Mouse (Mus musculus): ENCODE results near the gene Cldn22. TPM values are rescaled to one million over a fixed set of nuclear protein-coding genes. Genes with fewer than 3 reads are reported as not detected.
"Not testable (repeated sequence)": the region's sequence is repeated elsewhere in the genome, so short reads cannot be mapped to it uniquely, and the experiment has no call there.

The Cldn22 gene
- total RNA-seq (2021) = 1 to 10 TPM; 3.8 to 4.2 TPM

- no peak for DNase-seq (ENCODE audit: extremely low spot score in 1 of 2, low spot score in 1 of 2)
These were observed at the start of gene Cldn22 for GRCm38 (mm10) chr8:47824182-47824581. Gene Cldn22, plus strand, starts transcription at chr8:47824482.

GRCm38 (mm10) chr8:47777415-47777814 is 46.9 kb upstream of the Cldn22 start:
- DNase-seq (ENCODE audit: extremely low spot score in 1 of 2, low spot score in 1 of 2) = no peak

- no peak for DNase-seq (ENCODE audit: extremely low spot score in 1 of 2, low spot score in 1 of 2)
These were observed 44.7 kb upstream of the Cldn22 start for GRCm38 (mm10) chr8:47779589-47779988.

GRCm38 (mm10) chr8:47781881-47782280 is 42.4 kb upstream of the Cldn22 start:
- DNase-seq (ENCODE audit: extremely low spot score in 1 of 2, low spot score in 1 of 2) = no peak

GRCm38 (mm10) chr8:47783544-47783943 is 40.7 kb upstream of the Cldn22 start:
- DNase-seq (ENCODE audit: extremely low spot score in 1 of 2, low spot score in 1 of 2) = no peak

GRCm38 (mm10) chr8:47783944-47784343 is 40.3 kb upstream of the Cldn22 start:
- DNase-seq (ENCODE audit: extremely low spot score in 1 of 2, low spot score in 1 of 2) = no peak

GRCm38 (mm10) chr8:47784436-47784835 is 39.8 kb upstream of the Cldn22 start:
- DNase-seq (ENCODE audit: extremely low spot score in 1 of 2, low spot score in 1 of 2) = no peak

- DNase-seq (ENCODE audit: extremely low spot score in 1 of 2, low spot score in 1 of 2) = no peak
These were observed 38.0 kb upstream of the Cldn22 start for GRCm38 (mm10) chr8:47786323-47786722.

- DNase-seq (ENCODE audit: extremely low spot score in 1 of 2, low spot score in 1 of 2) = no peak
These were observed 36.6 kb upstream of the Cldn22 start for GRCm38 (mm10) chr8:47787705-47788104.

GRCm38 (mm10) chr8:47791986-47792385 is 32.3 kb upstream of the Cldn22 start:
- no peak for DNase-seq (ENCODE audit: extremely low spot score in 1 of 2, low spot score in 1 of 2)

- DNase-seq (ENCODE audit: extremely low spot score in 1 of 2, low spot score in 1 of 2) = no peak
These were observed 24.8 kb upstream of the Cldn22 start for GRCm38 (mm10) chr8:47799438-47799837.

- DNase-seq (ENCODE audit: extremely low spot score in 1 of 2, low spot score in 1 of 2) = no peak
These were observed 21.9 kb upstream of the Cldn22 start for GRCm38 (mm10) chr8:47802349-47802748.

- no peak for DNase-seq (ENCODE audit: extremely low spot score in 1 of 2, low spot score in 1 of 2)
These were observed 20.0 kb upstream of the Cldn22 start for GRCm38 (mm10) chr8:47804262-47804661.

- DNase-seq (ENCODE audit: extremely low spot score in 1 of 2, low spot score in 1 of 2) = no peak
These were observed 14.2 kb upstream of the Cldn22 start for GRCm38 (mm10) chr8:47809970-47810665.

- no peak for DNase-seq (ENCODE audit: extremely low spot score in 1 of 2, low spot score in 1 of 2)
These were observed 13.6 kb upstream of the Cldn22 start for GRCm38 (mm10) chr8:47810666-47811015.

- no peak for DNase-seq (ENCODE audit: extremely low spot score in 1 of 2, low spot score in 1 of 2)
These were observed 13.1 kb upstream of the Cldn22 start for GRCm38 (mm10) chr8:47811221-47811620.

- DNase-seq (ENCODE audit: extremely low spot score in 1 of 2, low spot score in 1 of 2) = no peak
These were observed 5.2 kb upstream of the Cldn22 start for GRCm38 (mm10) chr8:47819034-47819433.

- no peak for DNase-seq (ENCODE audit: extremely low spot score in 1 of 2, low spot score in 1 of 2)
These were observed 3.1 kb upstream of the Cldn22 start for GRCm38 (mm10) chr8:47820914-47821772.

GRCm38 (mm10) chr8:47821843-47822242 is 2.4 kb upstream of the Cldn22 start, which contains the start of gene Cldn24:
Gene Cldn24, plus strand, starts transcription at chr8:47822143.
- no peak for DNase-seq (ENCODE audit: extremely low spot score in 1 of 2, low spot score in 1 of 2)

GRCm38 (mm10) chr8:47822541-47822940 is 1.7 kb upstream of the Cldn22 start:
- not testable (repeated sequence) for DNase-seq (ENCODE audit: extremely low spot score in 1 of 2, low spot score in 1 of 2)

- DNase-seq (ENCODE audit: extremely low spot score in 1 of 2, low spot score in 1 of 2) = no peak
These were observed 505 bp upstream of the Cldn22 start for GRCm38 (mm10) chr8:47823777-47824176.

GRCm38 (mm10) chr8:47825596-47825995 is 1.3 kb downstream of the Cldn22 start:
- no peak for DNase-seq (ENCODE audit: extremely low spot score in 1 of 2, low spot score in 1 of 2)
